Mouse (Mus musculus) adrenal gland, postnatal 36 days (tissue): Measurements from ENCODE around the gene Fktn. TPM values are rescaled to one million over a fixed set of nuclear protein-coding genes. Genes with fewer than 3 reads are reported as not detected.
A peak's percentile ranks its signal among the peaks of the same experiment; 100 is the strongest.
"Not testable (repeated sequence)": the region's sequence is repeated elsewhere in the genome, so short reads cannot be mapped to it uniquely, and the experiment has no call there.

ENCODE experiments used
- DNase-seq, 2 experiments: peaks; one replicate each; pipeline ENCODE4 v3.0.0; 2021; ENCODE audit warnings: mixed read lengths in 1 of 2
- total RNA-seq, 2 experiments: library from RNA; stranded (reverse); gene quantifications; 2 replicates each; pipeline ENCODE4 v1.2.3; 2021

The Fktn gene
- total RNA-seq, 2 experiments from 2014 or later, result 12.7 to 18.1 TPM

- DNase-seq, result no peak
Measured at GRCm38 (mm10) chr4:53770958-53771735, 57.3 kb downstream of the Fktn start.

DNA sequence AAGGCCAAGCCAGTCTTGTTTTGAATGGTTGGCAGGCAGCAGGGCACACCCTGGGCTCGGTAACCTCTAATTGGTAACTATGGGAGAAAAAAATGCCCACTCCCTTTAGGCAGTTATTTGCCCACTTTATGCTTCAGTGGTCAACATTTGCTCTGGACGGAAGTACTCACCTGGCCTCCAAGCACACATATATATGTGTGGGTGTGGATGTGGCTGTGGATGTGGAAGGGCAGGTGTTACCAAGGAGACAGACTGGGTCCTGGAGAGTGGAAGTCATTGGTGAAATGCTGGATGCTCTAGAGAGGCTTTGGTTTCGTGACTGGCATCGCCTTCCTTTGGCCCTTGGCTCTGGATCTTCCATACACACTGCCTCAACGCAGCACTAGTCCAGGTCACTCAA lies 58.2 kb downstream of the Fktn start:
- no peak for DNase-seq

DNA sequence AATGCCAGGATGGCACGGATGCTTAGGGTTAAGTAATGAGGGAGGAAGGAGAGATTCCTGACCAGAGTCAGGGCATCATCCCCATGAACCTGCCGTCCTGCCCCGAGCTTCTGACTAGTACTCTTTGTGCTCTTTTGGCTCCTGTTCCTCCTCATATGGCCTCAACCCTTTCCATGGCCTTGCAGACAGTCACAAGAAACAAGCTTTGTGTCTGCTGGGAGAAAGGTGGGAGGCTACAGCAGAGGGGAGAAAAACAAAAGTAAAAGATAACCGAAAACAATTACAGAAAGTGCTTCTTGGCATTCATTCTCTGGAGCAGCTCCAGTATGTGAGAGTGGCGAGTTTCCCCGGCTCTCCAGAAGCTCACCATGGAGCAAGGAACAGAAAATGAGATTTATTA lies 60.1 kb downstream of the Fktn start:
- DNase-seq, result no peak

- DNase-seq, result no peak
Measured at GRCm38 (mm10) chr4:53781396-53781795, 67.6 kb downstream of the Fktn start.

- no peak for DNase-seq
Measured at GRCm38 (mm10) chr4:53782216-53783070, 68.6 kb downstream of the Fktn start.

GRCm38 (mm10) chr4:53785746-53786398 lies 72.1 kb downstream of the Fktn start:
- DNase-seq, result no peak

DNA sequence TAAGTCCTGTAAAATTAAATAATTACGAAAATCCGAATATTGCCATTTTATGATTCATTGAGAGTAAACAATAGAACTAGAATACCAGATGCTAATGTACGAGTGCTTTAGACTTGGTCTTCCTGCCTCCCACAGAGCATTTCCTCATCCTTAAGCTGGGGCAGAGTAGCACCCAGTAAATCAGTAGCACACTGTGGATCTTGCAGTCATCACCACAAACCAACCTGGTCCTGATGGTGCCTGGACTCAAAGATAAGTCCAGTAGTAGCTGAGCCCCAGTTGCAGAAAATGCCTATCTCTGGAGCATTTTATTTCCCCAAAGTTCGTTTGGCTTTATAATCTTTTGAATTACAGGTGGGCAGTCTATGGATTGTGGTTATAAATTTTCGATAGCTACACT lies 73.1 kb downstream of the Fktn start:
- no peak for DNase-seq

GRCm38 (mm10) chr4:53789346-53789745 lies 75.5 kb downstream of the Fktn start:
- no peak for DNase-seq

DNA sequence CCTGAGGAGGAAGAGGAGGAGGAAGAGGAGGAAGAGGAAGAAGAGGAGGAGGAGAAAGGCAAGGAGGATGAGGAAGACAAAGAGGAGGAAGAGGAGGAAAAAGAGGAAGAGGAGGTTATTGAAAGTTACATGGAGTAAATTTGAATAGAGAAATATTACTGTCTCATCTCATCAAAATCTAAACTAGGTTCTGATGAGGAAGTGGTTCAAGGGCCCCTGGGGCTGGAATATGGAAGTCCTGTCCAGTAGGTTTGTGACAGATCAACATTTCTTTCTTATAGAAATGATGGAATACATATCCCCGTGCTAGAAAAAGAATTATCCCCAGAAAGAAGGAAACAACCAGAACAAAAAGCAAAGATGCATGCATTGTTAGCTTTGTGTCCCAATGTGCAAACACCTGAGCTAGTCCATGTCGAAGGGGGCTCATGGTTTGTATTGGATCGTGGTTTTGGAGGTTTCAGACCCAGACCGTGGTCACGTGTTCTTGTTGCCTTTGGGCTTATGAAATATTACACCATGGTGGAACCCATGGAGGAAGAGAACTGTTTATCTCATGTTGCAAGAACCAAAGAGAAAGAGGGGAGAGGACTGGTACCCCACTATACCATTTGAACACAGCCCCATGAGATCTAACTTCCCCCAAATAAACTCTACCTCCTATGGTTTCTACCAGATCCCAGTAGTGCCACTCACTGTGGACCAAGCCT lies 80.6 kb downstream of the Fktn start:
- no peak for DNase-seq

DNA sequence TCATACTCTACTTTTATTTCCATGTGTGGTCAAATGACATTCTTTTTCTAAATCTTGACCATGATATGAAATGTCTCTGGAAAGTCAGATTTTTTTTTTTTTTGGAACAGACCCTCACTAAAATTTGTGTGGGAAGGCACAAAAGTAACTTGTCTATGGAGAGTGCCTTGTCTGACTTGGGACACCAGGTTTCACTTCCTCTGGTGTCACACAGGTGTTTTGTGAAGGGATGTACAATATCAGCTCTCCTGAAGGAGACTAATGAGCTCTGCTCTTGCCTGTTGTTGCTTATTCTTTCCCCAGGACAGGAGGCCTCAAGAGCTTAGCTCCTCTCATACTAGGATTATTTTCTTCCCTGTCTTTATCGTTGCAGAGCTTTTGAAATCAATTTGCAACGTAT lies 81.3 kb downstream of the Fktn start:
- DNase-seq, result no peak

GRCm38 (mm10) chr4:53795706-53796105 lies 81.9 kb downstream of the Fktn start:
- DNase-seq, result no peak

- no peak for DNase-seq
Measured at GRCm38 (mm10) chr4:53796865-53797772, 83.3 kb downstream of the Fktn start.

- DNase-seq, result no peak
Measured at GRCm38 (mm10) chr4:53798896-53799676, 85.3 kb downstream of the Fktn start.

DNA sequence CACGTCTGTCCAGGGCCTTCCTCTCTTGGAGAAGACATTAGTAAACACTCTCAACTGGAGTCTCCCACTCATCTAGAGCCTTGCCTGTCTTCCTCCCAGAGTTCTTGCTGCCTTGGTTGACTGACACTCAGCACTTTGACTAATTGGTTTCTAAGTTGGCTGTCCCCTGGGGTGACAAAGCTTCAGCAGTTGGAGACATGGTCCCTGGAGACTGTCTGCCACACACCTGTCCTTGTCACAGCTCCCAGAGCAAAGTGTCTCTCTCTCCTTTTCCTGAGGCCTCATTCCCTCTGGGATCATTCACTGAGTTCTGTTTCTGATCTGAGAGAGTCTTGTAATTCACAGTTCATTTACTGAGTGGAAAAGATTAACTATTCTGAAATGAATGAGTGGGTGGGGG lies 86.0 kb downstream of the Fktn start:
- no peak for DNase-seq

- DNase-seq, result not testable (repeated sequence)
Measured at GRCm38 (mm10) chr4:53803674-53804073, 89.9 kb downstream of the Fktn start.

DNA sequence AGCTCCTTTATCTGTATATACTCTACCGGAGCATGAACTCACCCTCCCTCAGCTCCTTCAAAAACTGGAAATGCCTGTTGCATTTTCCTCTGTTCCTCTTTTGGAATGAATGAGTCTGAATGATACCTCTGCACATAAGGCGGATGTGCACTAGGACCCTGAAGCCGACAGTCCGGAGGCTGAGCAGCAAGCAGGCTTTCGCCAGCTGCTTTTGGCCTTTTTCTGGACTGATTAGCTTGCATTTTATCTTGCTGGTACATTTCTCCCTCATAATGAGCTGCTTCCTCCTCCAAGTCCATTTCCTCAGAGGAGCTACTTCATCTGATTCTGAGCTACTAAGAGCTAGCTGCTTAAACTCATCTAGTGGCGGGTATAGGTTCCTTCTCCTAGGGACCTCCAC lies 92.6 kb downstream of the Fktn start:
- not testable (repeated sequence) for DNase-seq

DNA sequence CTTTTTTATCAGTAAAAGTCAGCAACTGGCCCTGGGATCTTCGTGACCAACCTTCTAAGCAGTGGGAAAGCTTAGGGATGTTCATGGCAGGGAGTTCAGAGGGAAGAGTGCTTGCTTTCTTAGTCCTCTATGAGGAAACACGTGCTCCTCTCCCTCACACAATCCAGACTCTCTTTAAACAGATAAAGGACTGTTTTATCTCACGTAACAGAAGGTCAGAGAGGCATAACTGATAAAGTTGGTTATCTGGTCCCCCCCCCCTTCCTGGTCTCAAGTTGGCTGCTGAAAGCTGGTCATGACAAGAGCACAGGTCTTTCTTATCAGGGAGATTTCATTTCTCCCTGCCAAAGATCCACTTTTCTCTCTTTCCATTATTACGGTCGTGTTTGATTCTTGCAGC lies 104.5 kb downstream of the Fktn start:
- no peak for DNase-seq

DNA sequence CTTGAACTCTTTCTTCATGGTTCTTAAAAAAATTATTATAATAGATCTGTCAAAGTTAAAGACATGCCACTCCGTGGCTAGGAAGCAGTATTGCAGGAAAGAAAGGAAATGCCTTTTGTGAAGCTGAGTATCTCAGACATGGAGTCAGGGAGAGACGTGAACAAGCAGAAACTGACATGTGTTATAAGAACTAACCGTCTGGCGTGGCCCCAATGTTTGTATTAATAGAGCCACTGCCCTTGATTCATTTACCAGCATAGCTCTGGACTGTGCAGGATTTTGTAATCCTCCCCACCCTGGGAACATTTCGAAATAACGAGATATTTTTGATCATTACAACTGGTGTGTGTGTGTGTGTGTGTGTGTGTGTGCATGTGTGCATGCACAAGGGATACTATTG lies 109.9 kb downstream of the Fktn start:
- DNase-seq, result peak; percentile 68 to 71

GRCm38 (mm10) chr4:53824831-53825230 lies 111.0 kb downstream of the Fktn start:
- no peak for DNase-seq
